Mouse (Mus musculus): ENCODE results near the gene Rtn3. TPM values are rescaled to one million over a fixed set of nuclear protein-coding genes. Genes with fewer than 3 reads are reported as not detected.

Gene Rtn3
- polyA plus RNA-seq, 1 experiment from 2014 or later: 132 TPM

DNA sequence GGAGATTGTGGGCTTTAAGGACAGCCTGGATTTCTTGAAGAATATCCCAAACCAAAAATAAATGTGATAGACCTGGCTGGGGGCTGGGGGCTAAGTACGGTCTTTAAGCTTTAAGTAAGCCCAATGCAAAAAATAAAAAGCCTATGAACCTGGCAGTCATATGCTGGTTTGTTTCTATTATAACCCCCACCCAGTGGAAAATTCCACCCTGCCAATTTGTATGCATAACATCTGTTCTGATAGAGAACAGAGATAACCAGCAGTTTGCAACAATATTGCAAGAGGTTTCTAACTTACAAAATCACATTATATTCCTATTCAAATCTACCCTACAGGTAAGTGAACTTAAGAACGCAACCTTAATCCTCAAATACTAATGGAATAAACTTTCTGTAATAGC, 12.4 kb downstream of the Rtn3 start:
- H3K36me3 ChIP-seq (ENCODE audit: control insufficient read depth, insufficient read depth, low read length): no peaks in the 10 kb centered on the region
- no peak overlapping the region for H3K4me2 ChIP-seq (ENCODE audit: low read depth, low read length)
- no peak overlapping the region for H3K27ac ChIP-seq (ENCODE audit: low read length)
- WGBS: 78% methylated on average over 2 of the region's 2 CpGs
- H3K4me1 ChIP-seq (ENCODE audit: control insufficient read depth, insufficient read depth, low read length): no peaks in the 10 kb centered on the region
- no peaks in the 10 kb centered on the region for H3K27me3 ChIP-seq (ENCODE audit: control insufficient read depth, insufficient read depth, low read length)
- H3K4me3 ChIP-seq (replicated peaks; ENCODE audit: low read length): no peak overlapping the region
- no peak for ATAC-seq (ENCODE audit: insufficient read depth, low FRiP score)
- H3K9ac ChIP-seq (ENCODE audit: low read length): no peak overlapping the region
- no peaks in the 10 kb centered on the region for H3K9me3 ChIP-seq (replicated peaks; ENCODE audit: control insufficient read depth, low read length)

DNA sequence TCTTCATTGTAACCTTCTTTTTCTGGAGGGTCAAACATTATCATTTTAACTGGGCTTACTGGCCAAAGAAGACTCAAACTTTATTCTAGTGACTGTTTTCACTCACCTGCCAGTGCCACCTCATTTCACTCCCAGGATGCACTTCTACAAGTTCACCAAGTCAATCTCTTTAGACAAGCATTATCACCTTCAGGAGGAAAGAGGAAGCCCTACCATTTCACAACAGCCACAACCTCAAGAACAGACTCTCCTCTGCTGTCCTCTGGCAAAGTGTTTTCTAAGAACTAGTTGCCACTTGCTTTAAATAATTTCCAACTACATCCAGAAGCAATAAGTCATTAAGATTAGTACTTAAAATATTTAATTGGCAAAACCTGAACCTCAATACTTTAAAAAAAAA, 15.2 kb downstream of the Rtn3 start:
- no peak for ATAC-seq (ENCODE audit: insufficient read depth, low FRiP score)
- H3K9ac ChIP-seq (ENCODE audit: low read length): no peak overlapping the region

DNA sequence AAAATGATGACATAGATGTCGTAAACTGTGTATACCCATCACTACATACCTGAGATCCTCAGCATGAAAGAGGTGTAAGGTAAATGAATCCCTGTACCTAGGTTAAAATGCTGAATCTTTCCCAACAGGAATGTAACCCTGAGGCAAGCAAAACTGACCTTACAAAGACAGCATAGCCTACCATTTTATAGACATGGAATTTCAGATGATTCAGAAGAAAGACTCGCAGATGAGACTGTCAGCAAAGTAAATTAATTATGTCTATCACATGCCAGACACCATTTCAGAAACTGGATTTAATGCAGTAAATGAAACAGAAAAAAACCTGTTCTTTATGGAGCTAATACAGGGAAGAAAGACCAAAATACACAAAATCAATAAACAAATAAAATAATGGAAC, 23.7 kb downstream of the Rtn3 start:
- 90% methylated on average over 2 of the region's 2 CpGs for WGBS
- no peak overlapping the region for H3K9ac ChIP-seq (ENCODE audit: low read length)
- no peak overlapping the region for H3K27ac ChIP-seq (ENCODE audit: low read length)
- no peaks in the 10 kb centered on the region for H3K36me3 ChIP-seq (ENCODE audit: control insufficient read depth, insufficient read depth, low read length)
- no peak for ATAC-seq (ENCODE audit: insufficient read depth, low FRiP score)
- H3K4me2 ChIP-seq (ENCODE audit: low read depth, low read length): no peak overlapping the region
- H3K4me3 ChIP-seq (replicated peaks; ENCODE audit: low read length): no peak overlapping the region
- H3K4me1 ChIP-seq (ENCODE audit: control insufficient read depth, insufficient read depth, low read length): no peaks in the 10 kb centered on the region
- H3K9me3 ChIP-seq (replicated peaks; ENCODE audit: control insufficient read depth, low read length): no peaks in the 10 kb centered on the region
- no peaks in the 10 kb centered on the region for H3K27me3 ChIP-seq (ENCODE audit: control insufficient read depth, insufficient read depth, low read length)

More for the DNA sequence above, 15.2 kb downstream of the Rtn3 start:
- H3K36me3 ChIP-seq (ENCODE audit: control insufficient read depth, insufficient read depth, low read length): no peaks in the 10 kb centered on the region
- no peaks in the 10 kb centered on the region for H3K4me1 ChIP-seq (ENCODE audit: control insufficient read depth, insufficient read depth, low read length)
- no peaks in the 10 kb centered on the region for H3K27me3 ChIP-seq (ENCODE audit: control insufficient read depth, insufficient read depth, low read length)
- H3K9me3 ChIP-seq (replicated peaks; ENCODE audit: control insufficient read depth, low read length): no peaks in the 10 kb centered on the region
- no peak overlapping the region for H3K4me3 ChIP-seq (replicated peaks; ENCODE audit: low read length)
- H3K4me2 ChIP-seq (ENCODE audit: low read depth, low read length): no peak overlapping the region
- H3K27ac ChIP-seq (ENCODE audit: low read length): no peak overlapping the region

GRCm38 (mm10) chr19:7458901-7459300, 24.2 kb downstream of the Rtn3 start:
- ATAC-seq (ENCODE audit: insufficient read depth, low FRiP score): no peak
- no peaks in the 10 kb centered on the region for H3K27me3 ChIP-seq (ENCODE audit: control insufficient read depth, insufficient read depth, low read length)
- H3K4me1 ChIP-seq (ENCODE audit: control insufficient read depth, insufficient read depth, low read length): no peaks in the 10 kb centered on the region
- H3K27ac ChIP-seq (ENCODE audit: low read length): no peak overlapping the region
- H3K36me3 ChIP-seq (ENCODE audit: control insufficient read depth, insufficient read depth, low read length): no peaks in the 10 kb centered on the region
- H3K9ac ChIP-seq (ENCODE audit: low read length): no peak overlapping the region
- H3K4me2 ChIP-seq (ENCODE audit: low read depth, low read length): no peak overlapping the region
- no peak overlapping the region for H3K4me3 ChIP-seq (replicated peaks; ENCODE audit: low read length)
- H3K9me3 ChIP-seq (replicated peaks; ENCODE audit: control insufficient read depth, low read length): no peaks in the 10 kb centered on the region

DNA sequence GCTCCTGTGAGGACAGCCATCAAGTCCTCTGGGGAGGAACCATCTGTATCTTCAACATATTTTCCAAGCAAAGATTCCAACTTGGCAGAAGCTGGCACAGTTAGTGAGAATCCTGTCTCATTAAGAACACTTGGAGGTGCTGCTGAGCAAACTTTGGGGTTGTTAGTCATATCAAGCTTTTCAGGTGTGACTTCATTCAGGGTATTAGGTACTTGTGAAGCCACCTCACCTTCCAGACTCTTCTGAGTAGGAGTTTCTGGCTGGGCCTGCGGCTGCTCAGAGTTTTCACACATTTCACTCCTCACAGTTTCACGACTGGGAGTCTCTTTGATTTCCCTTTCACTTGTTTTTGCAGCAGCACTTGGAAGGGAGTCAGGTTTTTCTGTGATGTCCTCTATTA, 26.3 kb downstream of the Rtn3 start:
- Histone ChIP-seq H3K36me3 (ENCODE audit: control insufficient read depth, insufficient read depth, low read length) (no peaks in the 10 kb centered on the region), H3K9me3 (replicated peaks; ENCODE audit: control insufficient read depth, low read length) (no peaks in the 10 kb centered on the region), H3K4me2 (ENCODE audit: low read depth, low read length) (no peak overlapping the region), H3K9ac (ENCODE audit: low read length) (no peak overlapping the region), H3K4me1 (ENCODE audit: control insufficient read depth, insufficient read depth, low read length) (no peaks in the 10 kb centered on the region), H3K27ac (ENCODE audit: low read length) (no peak overlapping the region), H3K27me3 (ENCODE audit: control insufficient read depth, insufficient read depth, low read length) (no peaks in the 10 kb centered on the region), H3K4me3 (replicated peaks; ENCODE audit: low read length) (no peak overlapping the region)
- WGBS: 62% methylated on average over 2 of the region's 2 CpGs
- ATAC-seq (ENCODE audit: insufficient read depth, low FRiP score): no peak

DNA sequence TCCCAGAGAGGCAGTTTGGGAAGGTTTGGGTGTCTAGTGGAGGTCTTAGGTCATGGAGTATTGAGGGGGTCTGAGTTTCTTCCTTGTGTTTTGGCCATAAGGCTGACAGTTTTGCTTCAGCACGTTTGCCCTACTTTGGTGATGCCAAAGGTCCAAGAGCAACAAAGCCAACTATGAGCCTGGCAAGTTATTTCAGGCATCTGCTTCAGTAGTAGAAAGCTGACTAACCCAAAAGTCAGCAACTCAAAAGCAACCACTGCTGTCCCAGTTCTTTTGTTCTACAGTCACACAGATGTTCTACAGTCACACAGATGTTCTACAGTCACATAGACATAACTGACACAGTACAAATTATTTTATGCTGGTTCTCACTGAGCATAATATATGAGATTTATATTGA, 37.5 kb downstream of the Rtn3 start:
- H3K4me2 ChIP-seq (ENCODE audit: low read depth, low read length): no peak overlapping the region
- H3K36me3 ChIP-seq (ENCODE audit: control insufficient read depth, insufficient read depth, low read length): no peaks in the 10 kb centered on the region
- H3K4me3 ChIP-seq (replicated peaks; ENCODE audit: low read length): no peak overlapping the region
- no peak overlapping the region for H3K9ac ChIP-seq (ENCODE audit: low read length)
- no peak for ATAC-seq (ENCODE audit: insufficient read depth, low FRiP score)
- H3K9me3 ChIP-seq (replicated peaks; ENCODE audit: control insufficient read depth, low read length): no peaks in the 10 kb centered on the region
- no peaks in the 10 kb centered on the region for H3K27me3 ChIP-seq (ENCODE audit: control insufficient read depth, insufficient read depth, low read length)
- no peaks in the 10 kb centered on the region for H3K4me1 ChIP-seq (ENCODE audit: control insufficient read depth, insufficient read depth, low read length)
- WGBS: 55% methylated on average over 1 of the region's 1 CpGs
- H3K27ac ChIP-seq (ENCODE audit: low read length): no peak overlapping the region

DNA sequence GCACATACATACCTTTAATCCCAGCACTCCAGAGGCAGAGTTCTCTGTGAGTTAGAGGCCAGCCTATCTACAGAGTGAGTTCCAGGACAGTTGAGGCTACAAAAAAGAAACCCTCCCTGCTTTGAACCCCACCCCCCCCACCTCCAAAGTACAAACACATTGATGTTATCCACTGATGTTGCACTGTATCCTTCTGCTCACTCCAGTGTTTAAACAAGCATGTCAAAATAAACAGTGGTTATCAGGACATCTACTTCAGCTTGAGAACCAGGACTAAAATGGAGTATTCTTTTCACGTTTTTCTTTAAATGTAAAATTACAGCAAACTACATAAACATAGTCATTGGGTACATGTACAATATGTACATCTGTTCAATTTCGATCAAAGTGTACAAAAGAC, 38.0 kb downstream of the Rtn3 start:
- no peak overlapping the region for H3K4me3 ChIP-seq (replicated peaks; ENCODE audit: low read length)
- H3K27ac ChIP-seq (ENCODE audit: low read length): no peak overlapping the region
- H3K36me3 ChIP-seq (ENCODE audit: control insufficient read depth, insufficient read depth, low read length): no peaks in the 10 kb centered on the region
- 74% methylated on average over 2 of the region's 2 CpGs for WGBS
- H3K9me3 ChIP-seq (replicated peaks; ENCODE audit: control insufficient read depth, low read length): no peaks in the 10 kb centered on the region
- no peak overlapping the region for H3K4me2 ChIP-seq (ENCODE audit: low read depth, low read length)
- no peak overlapping the region for H3K9ac ChIP-seq (ENCODE audit: low read length)
- no peak for ATAC-seq (ENCODE audit: insufficient read depth, low FRiP score)
- no peaks in the 10 kb centered on the region for H3K27me3 ChIP-seq (ENCODE audit: control insufficient read depth, insufficient read depth, low read length)
- H3K4me1 ChIP-seq (ENCODE audit: control insufficient read depth, insufficient read depth, low read length): no peaks in the 10 kb centered on the region

DNA sequence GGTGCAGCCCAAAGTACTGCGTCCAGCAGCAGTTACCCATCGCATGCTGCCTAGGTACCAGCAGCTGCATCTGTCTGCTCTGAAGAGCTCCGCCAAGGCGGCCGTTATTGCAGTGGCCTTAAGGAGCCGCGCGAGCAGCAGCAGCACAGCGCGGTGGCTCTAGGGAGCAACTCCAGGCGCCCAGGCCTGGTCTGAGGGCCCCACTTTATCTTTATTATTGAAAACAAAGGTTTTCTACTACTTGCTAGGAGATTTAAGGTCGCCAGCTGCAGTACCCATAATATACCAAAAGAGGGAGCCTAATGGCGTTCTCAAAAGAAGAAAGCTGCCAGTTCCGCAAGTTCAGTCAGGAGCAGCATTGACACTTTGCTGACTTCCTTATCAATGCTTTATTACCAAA, 41.6 kb downstream of the Rtn3 start:
- no peak overlapping the region for H3K27ac ChIP-seq (ENCODE audit: low read length)
- H3K36me3 ChIP-seq (ENCODE audit: control insufficient read depth, insufficient read depth, low read length): no peaks in the 10 kb centered on the region
- WGBS: 50% methylated on average over 14 of the region's 14 CpGs
- no peak overlapping the region for H3K4me3 ChIP-seq (replicated peaks; ENCODE audit: low read length)
- H3K9me3 ChIP-seq (replicated peaks; ENCODE audit: control insufficient read depth, low read length): no peaks in the 10 kb centered on the region
- H3K9ac ChIP-seq (ENCODE audit: low read length): no peak overlapping the region
- H3K27me3 ChIP-seq (ENCODE audit: control insufficient read depth, insufficient read depth, low read length): no peaks in the 10 kb centered on the region
- H3K4me2 ChIP-seq (ENCODE audit: low read depth, low read length): no peak overlapping the region
- H3K4me1 ChIP-seq (ENCODE audit: control insufficient read depth, insufficient read depth, low read length): 0 out of 2 replicates have a peak, but pooled peaks cover 1% of the 10 kb centered on the region
- no peak for ATAC-seq (ENCODE audit: insufficient read depth, low FRiP score)

GRCm38 (mm10) chr19:7438295-7438694, 44.8 kb downstream of the Rtn3 start:
- no peaks in the 10 kb centered on the region for H3K9me3 ChIP-seq (replicated peaks; ENCODE audit: control insufficient read depth, low read length)
- ATAC-seq (ENCODE audit: insufficient read depth, low FRiP score): no peak

More at GRCm38 (mm10) chr19:7438295-7438694, 44.8 kb downstream of the Rtn3 start:
- no peak overlapping the region for H3K9ac ChIP-seq (ENCODE audit: low read length)
- H3K27ac ChIP-seq (ENCODE audit: low read length): no peak overlapping the region
- no peaks in the 10 kb centered on the region for H3K27me3 ChIP-seq (ENCODE audit: control insufficient read depth, insufficient read depth, low read length)
- H3K4me1 ChIP-seq (ENCODE audit: control insufficient read depth, insufficient read depth, low read length): 0 out of 2 replicates have a peak, but pooled peaks cover 3% of the 10 kb centered on the region
- H3K36me3 ChIP-seq (ENCODE audit: control insufficient read depth, insufficient read depth, low read length): peaks cover 3% of the 10 kb centered on the region
- H3K4me2 ChIP-seq (ENCODE audit: low read depth, low read length): no peak overlapping the region
- no peak overlapping the region for H3K4me3 ChIP-seq (replicated peaks; ENCODE audit: low read length)
